Mouse (Mus musculus): ENCODE measurements at regions not wholly inside any gene's neighbourhood (a gene's known extent, or its start where the extent isn't known, plus 50 kb on each side); places are given as distances from the start of the nearest gene placed in this dataset.

DNA sequence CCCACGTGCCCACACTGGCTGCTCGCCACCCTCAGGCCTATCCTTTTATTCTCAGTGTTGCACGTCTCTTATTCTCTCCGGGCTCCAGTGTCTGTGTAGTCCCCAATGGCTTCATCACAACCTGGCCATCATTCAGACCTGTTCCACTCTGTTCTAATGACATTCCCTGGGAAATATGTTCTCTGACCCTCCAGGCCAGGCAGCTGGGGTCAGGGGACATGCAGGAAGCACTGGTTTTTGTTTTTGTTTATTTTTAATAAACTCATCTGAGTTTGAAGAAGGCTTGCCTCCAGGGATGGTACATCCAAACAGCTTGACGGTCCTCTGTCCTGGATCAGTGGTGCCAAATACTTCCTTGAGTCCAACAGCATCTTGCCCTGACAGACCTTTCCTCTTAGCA, 127.4 kb upstream of the Lemd2 start:
- WGBS (ENCODE audit: insufficient replicate concordance) = 78% methylated on average over 5 of the region's 5 CpGs

DNA sequence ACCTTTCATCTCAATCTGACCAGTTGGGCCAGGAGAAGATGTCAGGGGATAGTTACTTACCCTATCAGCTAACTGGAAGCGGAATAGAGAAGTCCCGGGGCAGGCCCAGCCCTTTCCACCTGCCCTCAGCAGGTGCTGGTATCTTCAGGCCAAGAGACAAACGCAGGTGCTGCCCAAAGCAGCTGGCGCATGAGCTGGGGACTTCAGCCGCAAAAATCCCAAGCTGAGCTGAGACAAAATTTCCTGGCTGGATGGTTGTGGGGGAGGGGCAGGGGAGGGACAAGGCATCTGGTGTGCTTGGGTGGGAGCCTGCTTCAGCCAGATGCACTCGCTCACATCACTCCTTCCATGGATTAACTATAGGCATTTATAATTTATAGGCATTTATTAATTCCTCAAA, 125.5 kb upstream of the Lemd2 start:
- Histone ChIP-seq H3K9me3 (replicated peaks; ENCODE audit: control insufficient read depth, low read length) (no peaks in the 10 kb centered on the region), H3K9ac (ENCODE audit: low read depth, low read length) (no peak overlapping the region), H3K36me3 (ENCODE audit: control insufficient read depth, insufficient read depth, low read length) (no peaks in the 10 kb centered on the region), H3K27me3 (ENCODE audit: control insufficient read depth, insufficient read depth, low read length) (peaks cover 9% of the 10 kb centered on the region), H3K4me2 (no peak overlapping the region), H3K4me3 (ENCODE audit: low read depth, low read length) (no peak overlapping the region), H3K27ac (ENCODE audit: low read depth, low read length) (no peak overlapping the region), H3K4me1 (ENCODE audit: control insufficient read depth, insufficient read depth, low read length) (peaks cover 6% of the 10 kb centered on the region; the same call in 1 of the 2 replicates)
- 52% methylated on average over 6 of the region's 6 CpGs for WGBS (ENCODE audit: insufficient replicate concordance)
- no peak for ATAC-seq (replicated peaks; ENCODE audit: insufficient number of reproducible peaks, low FRiP score, low TSS enrichment)

More for the DNA sequence above, 127.4 kb upstream of the Lemd2 start:
- Histone ChIP-seq H3K9me3 (replicated peaks; ENCODE audit: control insufficient read depth, low read length) (no peaks in the 10 kb centered on the region), H3K4me1 (ENCODE audit: control insufficient read depth, insufficient read depth, low read length) (peaks cover 12% of the 10 kb centered on the region; the same call in 1 of the 2 replicates), H3K27ac (ENCODE audit: low read depth, low read length) (no peak overlapping the region), H3K27me3 (ENCODE audit: control insufficient read depth, insufficient read depth, low read length) (peaks cover 3% of the 10 kb centered on the region; the same call in 1 of the 2 replicates), H3K36me3 (ENCODE audit: control insufficient read depth, insufficient read depth, low read length) (no peaks in the 10 kb centered on the region), H3K4me2 (no peak overlapping the region), H3K4me3 (ENCODE audit: low read depth, low read length) (no peak overlapping the region), H3K9ac (ENCODE audit: low read depth, low read length) (no peak overlapping the region)
- no peak for ATAC-seq (replicated peaks; ENCODE audit: insufficient number of reproducible peaks, low FRiP score, low TSS enrichment)

DNA sequence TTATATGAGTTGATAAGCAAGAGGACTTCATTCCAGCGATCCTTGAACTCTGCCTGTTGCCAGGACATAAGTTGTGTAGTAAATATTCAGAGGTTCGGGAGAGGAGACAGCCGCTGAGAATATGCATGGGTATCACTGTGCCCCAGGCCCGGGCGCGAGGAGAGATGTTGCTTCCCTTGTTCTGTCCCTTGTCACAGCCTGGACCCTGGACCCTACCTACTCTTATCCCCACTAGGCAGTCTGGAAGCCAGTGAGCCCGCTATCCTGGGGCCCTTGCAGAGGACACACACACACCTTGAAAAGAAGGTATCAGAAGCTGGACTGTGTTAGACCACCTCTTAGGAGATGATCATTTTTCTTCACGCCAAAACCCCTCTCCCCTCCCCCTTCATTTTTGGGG, 124.9 kb upstream of the Lemd2 start:
- H3K27me3 ChIP-seq (ENCODE audit: control insufficient read depth, insufficient read depth, low read length) = peaks cover 9% of the 10 kb centered on the region
- no peak for ATAC-seq (replicated peaks; ENCODE audit: insufficient number of reproducible peaks, low FRiP score, low TSS enrichment)
- no peak overlapping the region for H3K4me2 ChIP-seq
- H3K9ac ChIP-seq (ENCODE audit: low read depth, low read length) = no peak overlapping the region
- H3K4me1 ChIP-seq (ENCODE audit: control insufficient read depth, insufficient read depth, low read length) = peaks cover 6% of the 10 kb centered on the region; the same call in 1 of the 2 replicates
- no peaks in the 10 kb centered on the region for H3K9me3 ChIP-seq (replicated peaks; ENCODE audit: control insufficient read depth, low read length)
- no peak overlapping the region for H3K27ac ChIP-seq (ENCODE audit: low read depth, low read length)
- no peak overlapping the region for H3K4me3 ChIP-seq (ENCODE audit: low read depth, low read length)
- WGBS (ENCODE audit: insufficient replicate concordance) = 81% methylated on average over 8 of the region's 8 CpGs
- no peaks in the 10 kb centered on the region for H3K36me3 ChIP-seq (ENCODE audit: control insufficient read depth, insufficient read depth, low read length)

DNA sequence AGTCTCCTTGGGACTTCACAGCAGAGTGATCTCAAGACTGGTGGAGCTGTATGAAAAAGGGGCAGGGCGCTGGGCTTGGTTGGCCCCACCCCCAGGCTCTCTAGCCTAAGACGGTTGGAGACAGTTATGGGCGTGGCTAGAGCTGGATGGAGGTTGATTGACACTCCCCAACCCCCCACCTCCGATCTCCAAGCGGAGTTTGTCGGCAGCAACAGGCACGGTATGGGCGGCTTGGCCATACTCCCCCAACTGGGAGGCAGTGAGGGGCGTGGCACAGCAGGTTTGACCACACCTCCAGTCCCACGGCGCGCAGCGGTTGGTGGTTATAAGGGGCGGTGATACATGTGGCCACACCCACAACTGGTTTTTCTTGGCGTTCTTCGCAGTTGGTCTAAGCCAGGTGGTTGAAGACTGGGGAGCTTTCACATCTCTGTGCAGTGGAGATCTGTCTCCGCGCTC, 120.8 kb upstream of the Lemd2 start:
- H3K27me3 ChIP-seq (ENCODE audit: control insufficient read depth, insufficient read depth, low read length) = peaks cover 12% of the 10 kb centered on the region
- 6% methylated on average over 18 of the region's 18 CpGs for WGBS (ENCODE audit: insufficient replicate concordance)

DNA sequence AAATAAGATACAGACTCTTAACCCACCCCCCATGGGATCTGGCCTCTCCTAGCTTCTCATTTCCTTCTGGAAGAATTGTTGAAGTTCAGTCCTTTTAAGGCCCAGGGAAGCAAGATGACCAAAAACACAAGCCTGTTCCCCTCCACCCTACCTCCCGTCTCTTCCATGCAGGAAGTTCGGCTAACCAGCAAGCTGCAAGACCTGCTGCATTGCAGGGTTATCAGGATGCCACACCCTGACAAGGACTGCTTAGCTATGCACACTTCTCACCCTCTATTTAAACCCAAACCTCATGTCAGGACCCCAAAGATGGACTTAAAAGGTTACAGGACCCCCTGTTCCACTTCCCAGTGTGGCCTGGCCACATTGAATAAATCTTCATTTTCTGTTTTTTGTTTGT, 119.2 kb upstream of the Lemd2 start:
- Histone ChIP-seq H3K4me2 (no peak overlapping the region), H3K27me3 (ENCODE audit: control insufficient read depth, insufficient read depth, low read length) (peaks cover 12% of the 10 kb centered on the region), H3K9me3 (replicated peaks; ENCODE audit: control insufficient read depth, low read length) (no peaks in the 10 kb centered on the region), H3K4me3 (ENCODE audit: low read depth, low read length) (no peak overlapping the region), H3K9ac (ENCODE audit: low read depth, low read length) (no peak overlapping the region), H3K4me1 (ENCODE audit: control insufficient read depth, insufficient read depth, low read length) (peaks cover 8% of the 10 kb centered on the region), H3K27ac (ENCODE audit: low read depth, low read length) (no peak overlapping the region), H3K36me3 (ENCODE audit: control insufficient read depth, insufficient read depth, low read length) (no peaks in the 10 kb centered on the region)
- no peak for ATAC-seq (replicated peaks; ENCODE audit: insufficient number of reproducible peaks, low FRiP score, low TSS enrichment)
- 35% methylated on average over 2 of the region's 2 CpGs for WGBS (ENCODE audit: insufficient replicate concordance)

More for the DNA sequence above, 120.8 kb upstream of the Lemd2 start:
- H3K4me2 ChIP-seq = peak overlapping the region; percentile 55
- H3K4me3 ChIP-seq (ENCODE audit: low read depth, low read length) = peak overlapping the region; percentile 23
- H3K27ac ChIP-seq (ENCODE audit: low read depth, low read length) = no peak overlapping the region
- ATAC-seq (replicated peaks; ENCODE audit: insufficient number of reproducible peaks, low FRiP score, low TSS enrichment) = peak; percentile 82
- no peak overlapping the region for H3K9ac ChIP-seq (ENCODE audit: low read depth, low read length)
- H3K9me3 ChIP-seq (replicated peaks; ENCODE audit: control insufficient read depth, low read length) = no peaks in the 10 kb centered on the region
- peaks cover 8% of the 10 kb centered on the region for H3K4me1 ChIP-seq (ENCODE audit: control insufficient read depth, insufficient read depth, low read length)
- no peaks in the 10 kb centered on the region for H3K36me3 ChIP-seq (ENCODE audit: control insufficient read depth, insufficient read depth, low read length)

DNA sequence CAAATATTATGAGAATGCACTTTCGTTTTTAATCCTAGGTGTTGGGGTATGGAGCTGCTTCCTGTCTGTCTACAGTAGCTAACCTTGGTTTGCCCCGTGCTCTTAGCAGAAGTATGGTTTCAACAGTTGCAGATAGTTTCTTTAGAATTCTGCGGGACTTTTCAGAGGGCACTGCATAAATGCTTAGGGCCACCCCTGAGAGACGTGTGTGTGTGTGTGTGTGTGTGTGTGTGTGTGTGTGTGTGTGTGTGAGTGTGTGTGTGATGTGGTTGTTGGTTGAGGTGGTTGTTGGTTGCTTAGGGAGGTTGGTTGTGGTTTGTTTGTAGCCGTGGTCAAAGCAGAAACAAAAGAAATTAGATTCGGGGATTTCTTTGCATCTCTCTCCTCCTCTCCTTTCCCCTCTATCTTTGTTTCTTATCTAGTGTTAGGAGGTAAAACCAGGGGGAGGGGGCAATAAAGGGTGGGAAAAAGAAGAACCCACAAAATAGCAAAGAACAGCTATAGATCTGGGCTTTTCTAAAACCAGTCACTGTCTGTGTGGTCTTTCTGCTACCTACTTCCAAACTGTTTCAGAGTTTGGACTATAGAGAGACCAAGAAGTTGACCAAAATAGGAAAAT, 118.7 kb upstream of the Lemd2 start:
- no peak overlapping the region for H3K4me3 ChIP-seq (ENCODE audit: low read depth, low read length)
- H3K27me3 ChIP-seq (ENCODE audit: control insufficient read depth, insufficient read depth, low read length) = peaks cover 12% of the 10 kb centered on the region
- no peak overlapping the region for H3K9ac ChIP-seq (ENCODE audit: low read depth, low read length)
- no peak overlapping the region for H3K4me2 ChIP-seq
- no peaks in the 10 kb centered on the region for H3K36me3 ChIP-seq (ENCODE audit: control insufficient read depth, insufficient read depth, low read length)
- ATAC-seq (replicated peaks; ENCODE audit: insufficient number of reproducible peaks, low FRiP score, low TSS enrichment) = no peak
- H3K9me3 ChIP-seq (replicated peaks; ENCODE audit: control insufficient read depth, low read length) = no peaks in the 10 kb centered on the region
- no peak overlapping the region for H3K27ac ChIP-seq (ENCODE audit: low read depth, low read length)
- H3K4me1 ChIP-seq (ENCODE audit: control insufficient read depth, insufficient read depth, low read length) = peaks cover 8% of the 10 kb centered on the region
- 61% methylated on average over 6 of the region's 6 CpGs for WGBS (ENCODE audit: insufficient replicate concordance)

DNA sequence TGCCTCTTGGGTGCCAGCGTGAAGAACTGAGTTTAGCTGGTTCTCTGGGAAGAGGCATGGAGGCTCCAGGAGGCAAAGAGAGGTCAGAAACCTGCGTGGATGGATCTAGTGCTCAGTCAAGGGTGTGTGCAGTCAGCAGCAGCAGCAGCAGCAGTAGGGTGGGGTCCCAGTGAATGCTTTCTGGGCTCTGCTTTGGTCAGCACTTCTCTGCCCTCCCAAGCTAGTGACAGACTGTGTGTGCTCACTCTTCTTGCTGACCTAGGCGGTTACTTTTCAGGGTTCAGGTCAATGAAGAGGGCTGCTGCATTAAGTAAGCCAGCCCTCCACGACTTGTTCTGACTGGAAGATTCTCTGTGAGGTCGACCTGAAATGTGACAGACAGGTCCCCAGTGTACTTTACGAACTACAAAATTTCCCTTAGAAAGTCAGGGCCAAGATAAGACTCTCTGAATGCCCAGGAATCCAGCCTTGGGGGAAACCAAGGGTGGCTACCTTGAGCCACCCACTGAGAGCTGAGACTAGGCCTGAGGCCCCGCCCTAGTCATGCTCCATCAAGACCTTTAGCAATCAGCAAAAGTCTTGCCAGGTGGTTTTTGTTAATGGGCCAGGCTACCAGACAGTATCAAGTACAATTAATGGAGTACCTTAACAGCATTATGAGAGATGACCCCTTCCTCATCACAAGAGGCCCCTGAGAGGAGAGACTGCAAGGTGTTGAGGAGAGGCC, 114.9 kb upstream of the Lemd2 start:
- no peak overlapping the region for H3K27ac ChIP-seq (ENCODE audit: low read depth, low read length)
- H3K36me3 ChIP-seq (ENCODE audit: control insufficient read depth, insufficient read depth, low read length) = no peaks in the 10 kb centered on the region
- peaks cover 6% of the 10 kb centered on the region; the same call in 1 of the 2 replicates for H3K4me1 ChIP-seq (ENCODE audit: control insufficient read depth, insufficient read depth, low read length)
- 69% methylated on average over 7 of the region's 7 CpGs for WGBS (ENCODE audit: insufficient replicate concordance)
- no peak overlapping the region for H3K9ac ChIP-seq (ENCODE audit: low read depth, low read length)
- ATAC-seq (replicated peaks; ENCODE audit: insufficient number of reproducible peaks, low FRiP score, low TSS enrichment) = no peak
- H3K4me3 ChIP-seq (ENCODE audit: low read depth, low read length) = no peak overlapping the region
- H3K27me3 ChIP-seq (ENCODE audit: control insufficient read depth, insufficient read depth, low read length) = peaks cover 3% of the 10 kb centered on the region
- no peaks in the 10 kb centered on the region for H3K9me3 ChIP-seq (replicated peaks; ENCODE audit: control insufficient read depth, low read length)
- H3K4me2 ChIP-seq = no peak overlapping the region

DNA sequence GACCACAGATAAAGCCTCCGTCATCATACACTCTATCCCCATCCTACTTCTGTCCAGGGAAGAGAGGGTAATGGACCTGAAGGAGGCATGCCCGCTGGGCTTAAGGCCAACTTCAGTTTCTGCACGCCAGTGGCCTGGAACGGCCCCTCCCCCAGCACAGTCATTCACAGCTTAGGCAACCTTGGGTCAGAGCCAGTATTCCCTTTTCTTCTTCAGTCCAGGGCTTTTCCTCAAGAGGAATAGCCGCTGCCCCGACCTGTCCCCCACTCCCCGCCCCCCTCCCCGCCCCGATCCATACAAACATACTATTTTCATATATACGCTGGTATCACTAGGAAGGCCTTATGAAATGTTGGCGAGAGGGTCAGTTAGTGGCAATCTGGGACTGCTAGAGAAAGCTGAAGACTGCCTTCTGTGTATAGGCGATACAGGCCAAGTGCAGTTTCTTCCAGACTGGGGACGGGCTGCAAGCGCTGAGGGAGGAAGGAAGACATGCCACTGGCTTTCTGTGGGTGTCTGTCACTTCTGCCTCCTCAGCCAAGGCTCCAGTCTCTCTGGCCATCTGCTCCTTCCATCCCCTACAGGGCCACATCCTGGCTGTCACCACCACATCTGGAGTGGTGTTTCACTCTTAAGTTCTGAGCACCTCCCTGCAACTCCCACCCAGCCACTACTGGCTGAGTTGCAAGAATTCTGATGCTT, 113.5 kb upstream of the Lemd2 start:
- no peak for ATAC-seq (replicated peaks; ENCODE audit: insufficient number of reproducible peaks, low FRiP score, low TSS enrichment)
- Histone ChIP-seq H3K4me2 (no peak overlapping the region), H3K27me3 (ENCODE audit: control insufficient read depth, insufficient read depth, low read length) (peaks cover 3% of the 10 kb centered on the region), H3K36me3 (ENCODE audit: control insufficient read depth, insufficient read depth, low read length) (no peaks in the 10 kb centered on the region), H3K27ac (ENCODE audit: low read depth, low read length) (no peak overlapping the region), H3K4me3 (ENCODE audit: low read depth, low read length) (no peak overlapping the region), H3K9me3 (replicated peaks; ENCODE audit: control insufficient read depth, low read length) (no peaks in the 10 kb centered on the region), H3K4me1 (ENCODE audit: control insufficient read depth, insufficient read depth, low read length) (peaks cover 4% of the 10 kb centered on the region; the same call in 1 of the 2 replicates), H3K9ac (ENCODE audit: low read depth, low read length) (no peak overlapping the region)
- WGBS (ENCODE audit: insufficient replicate concordance) = 51% methylated on average over 14 of the region's 14 CpGs

Data from heart, embryonic 11.5 days (tissue).